Mouse (Mus musculus): ENCODE measurements around the gene Edc3. TPM values are rescaled to one million over a fixed set of nuclear protein-coding genes. Genes with fewer than 3 reads are reported as not detected.

Gene Edc3
- polyA plus RNA-seq, 1 experiment from 2014 or later, result 42.8 TPM

DNA sequence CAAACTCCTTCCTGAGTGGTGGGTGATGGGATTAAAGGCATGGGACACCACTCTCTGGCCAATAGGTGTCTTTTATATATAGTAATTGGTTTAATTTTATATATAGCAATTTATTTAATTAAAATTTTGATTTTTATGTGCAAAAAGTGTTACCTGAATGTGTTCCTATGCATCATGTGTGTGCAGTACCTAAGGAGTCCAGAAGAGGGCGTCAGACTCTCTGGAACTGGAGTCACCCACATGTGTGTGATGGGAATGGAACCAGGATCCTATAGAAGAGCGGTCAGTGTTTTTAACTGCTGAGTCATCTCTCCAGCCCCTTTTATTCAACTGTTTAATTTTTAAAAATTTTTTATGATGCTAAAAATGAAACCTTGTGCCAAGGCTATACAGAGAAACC lies 3.9 kb downstream of the Edc3 start:
- DNase-seq (ENCODE audit: low spot score), result no peak
- peaks cover 14% of the 10 kb centered on the region for H3K4me1 ChIP-seq
- no peaks in the 10 kb centered on the region for H3K27me3 ChIP-seq (ENCODE audit: low read depth, poor library complexity, severe bottlenecking)
- H3K9me3 ChIP-seq (replicated peaks), result no peaks in the 10 kb centered on the region
- H3K27ac ChIP-seq (replicated peaks), result no peak overlapping the region
- no peak overlapping the region for H3K4me3 ChIP-seq
- H3K36me3 ChIP-seq, result peaks cover 63% of the 10 kb centered on the region
- 73% methylated on average over 2 of the region's 2 CpGs for WGBS

GRCm38 (mm10) chr9:57718408-57718807 lies 10.1 kb downstream of the Edc3 start:
- no peak for DNase-seq (ENCODE audit: low spot score)
- Histone ChIP-seq H3K4me1 (no peaks in the 10 kb centered on the region), H3K4me3 (no peak overlapping the region), H3K9me3 (replicated peaks) (no peaks in the 10 kb centered on the region), H3K27me3 (ENCODE audit: low read depth, poor library complexity, severe bottlenecking) (no peaks in the 10 kb centered on the region), H3K27ac (replicated peaks) (no peak overlapping the region), H3K36me3 (peaks cover 92% of the 10 kb centered on the region)
- 91% methylated on average over 7 of the region's 7 CpGs for WGBS

GRCm38 (mm10) chr9:57720736-57721135 lies 12.4 kb downstream of the Edc3 start:
- no peak overlapping the region for H3K4me3 ChIP-seq
- no peaks in the 10 kb centered on the region for H3K27me3 ChIP-seq (ENCODE audit: low read depth, poor library complexity, severe bottlenecking)
- H3K9me3 ChIP-seq (replicated peaks), result no peaks in the 10 kb centered on the region
- H3K4me1 ChIP-seq, result no peaks in the 10 kb centered on the region
- H3K27ac ChIP-seq (replicated peaks), result no peak overlapping the region
- DNase-seq (ENCODE audit: low spot score), result no peak
- peaks cover 79% of the 10 kb centered on the region for H3K36me3 ChIP-seq
- WGBS, result 93% methylated on average over 3 of the region's 3 CpGs

GRCm38 (mm10) chr9:57722371-57722770 lies 14.0 kb downstream of the Edc3 start:
- WGBS, result 87% methylated on average over 1 of the region's 1 CpGs
- DNase-seq (ENCODE audit: low spot score), result no peak
- H3K4me3 ChIP-seq, result no peak overlapping the region
- H3K9me3 ChIP-seq (replicated peaks), result no peaks in the 10 kb centered on the region
- H3K36me3 ChIP-seq, result peaks cover 79% of the 10 kb centered on the region
- H3K4me1 ChIP-seq, result no peaks in the 10 kb centered on the region
- H3K27me3 ChIP-seq (ENCODE audit: low read depth, poor library complexity, severe bottlenecking), result no peaks in the 10 kb centered on the region
- H3K27ac ChIP-seq (replicated peaks), result no peak overlapping the region

- Histone ChIP-seq H3K4me1 (no peaks in the 10 kb centered on the region), H3K36me3 (peaks cover 79% of the 10 kb centered on the region), H3K9me3 (replicated peaks) (no peaks in the 10 kb centered on the region), H3K27me3 (ENCODE audit: low read depth, poor library complexity, severe bottlenecking) (no peaks in the 10 kb centered on the region), H3K4me3 (no peak overlapping the region), H3K27ac (replicated peaks) (no peak overlapping the region)
- DNase-seq (ENCODE audit: low spot score), result no peak
- 83% methylated on average over 5 of the region's 5 CpGs for WGBS
Measured at GRCm38 (mm10) chr9:57723315-57723715, 15.0 kb downstream of the Edc3 start.

DNA sequence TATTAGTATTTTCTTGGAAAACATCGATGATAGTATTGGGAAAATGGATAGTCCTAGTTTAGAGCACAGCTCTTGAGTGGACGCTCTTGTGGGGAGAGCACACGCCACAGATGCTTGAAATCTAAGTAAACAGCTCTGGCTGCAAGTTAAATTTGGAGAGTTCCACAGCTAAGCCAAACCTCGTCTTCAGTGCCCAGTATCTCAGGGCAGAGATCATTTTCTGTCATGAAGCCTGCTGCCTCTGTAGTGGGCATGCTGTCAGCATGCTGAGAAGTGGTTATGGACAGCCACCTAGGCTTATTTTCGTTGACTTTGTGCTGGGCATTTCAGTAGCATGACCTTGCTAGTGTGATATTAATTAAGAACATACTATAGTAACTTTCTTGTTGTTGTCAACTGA lies 15.5 kb downstream of the Edc3 start:
- Histone ChIP-seq H3K9me3 (replicated peaks) (no peaks in the 10 kb centered on the region), H3K36me3 (peaks cover 77% of the 10 kb centered on the region), H3K4me3 (no peak overlapping the region), H3K27ac (replicated peaks) (no peak overlapping the region), H3K27me3 (ENCODE audit: low read depth, poor library complexity, severe bottlenecking) (no peaks in the 10 kb centered on the region), H3K4me1 (no peaks in the 10 kb centered on the region)
- DNase-seq (ENCODE audit: low spot score), result no peak
- 89% methylated on average over 5 of the region's 5 CpGs for WGBS

DNA sequence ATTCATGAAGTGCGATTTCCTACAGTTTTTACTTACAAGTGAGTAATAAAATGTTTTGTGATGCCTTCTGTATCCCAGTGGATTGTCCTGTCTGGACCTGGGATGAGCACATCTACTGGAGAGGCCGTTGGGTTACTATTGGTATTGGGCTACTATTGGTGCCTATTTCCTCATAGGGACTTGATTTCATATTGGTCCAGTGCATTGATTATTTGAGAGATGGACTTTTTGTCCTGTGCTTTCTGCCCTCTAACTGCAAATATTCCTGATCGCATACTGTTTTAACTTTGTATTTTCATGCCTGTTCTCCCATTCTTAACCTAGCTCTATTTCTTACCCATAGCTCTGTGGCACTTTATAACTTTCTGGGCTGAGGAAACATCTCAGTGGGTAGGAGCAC lies 16.4 kb downstream of the Edc3 start:
- H3K36me3 ChIP-seq, result peaks cover 77% of the 10 kb centered on the region
- no peaks in the 10 kb centered on the region for H3K4me1 ChIP-seq
- no peak overlapping the region for H3K27ac ChIP-seq (replicated peaks)
- 94% methylated on average over 3 of the region's 3 CpGs for WGBS
- no peak overlapping the region for H3K4me3 ChIP-seq
- H3K9me3 ChIP-seq (replicated peaks), result no peaks in the 10 kb centered on the region
- no peak for DNase-seq (ENCODE audit: low spot score)
- H3K27me3 ChIP-seq (ENCODE audit: low read depth, poor library complexity, severe bottlenecking), result no peaks in the 10 kb centered on the region

DNA sequence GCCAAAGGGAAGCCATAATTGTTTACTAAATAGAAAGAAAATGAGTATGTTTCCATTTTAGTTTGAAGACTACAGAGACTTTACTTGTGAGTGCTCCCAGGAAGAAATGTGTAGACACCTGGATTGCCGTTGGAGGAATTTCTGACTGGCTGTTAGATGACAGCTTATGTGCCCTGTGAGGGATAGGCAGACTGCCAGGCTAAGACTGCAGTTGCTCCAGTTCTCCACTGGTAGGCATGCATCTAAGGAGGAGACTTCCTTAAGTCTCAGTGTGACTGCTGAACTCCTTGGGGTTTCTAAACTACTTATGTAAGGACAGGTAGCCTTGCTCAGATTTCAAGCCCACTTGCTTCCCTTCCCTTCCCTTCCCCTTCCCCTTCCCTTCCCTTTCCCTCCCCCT lies 20.0 kb downstream of the Edc3 start:
- WGBS, result 100% methylated on average over 1 of the region's 1 CpGs
- no peak for DNase-seq (ENCODE audit: low spot score)
- Histone ChIP-seq H3K27me3 (ENCODE audit: low read depth, poor library complexity, severe bottlenecking) (no peaks in the 10 kb centered on the region), H3K27ac (replicated peaks) (no peak overlapping the region), H3K9me3 (replicated peaks) (no peaks in the 10 kb centered on the region), H3K36me3 (peaks cover 76% of the 10 kb centered on the region), H3K4me1 (no peaks in the 10 kb centered on the region), H3K4me3 (no peak overlapping the region)

GRCm38 (mm10) chr9:57733606-57734005 lies 25.3 kb downstream of the Edc3 start:
- 94% methylated on average over 6 of the region's 6 CpGs for WGBS
- peaks cover 65% of the 10 kb centered on the region for H3K36me3 ChIP-seq
- H3K27ac ChIP-seq (replicated peaks), result no peak overlapping the region

GRCm38 (mm10) chr9:57739863-57740262 lies 31.5 kb downstream of the Edc3 start:
- Histone ChIP-seq H3K9me3 (replicated peaks) (no peaks in the 10 kb centered on the region), H3K27me3 (ENCODE audit: low read depth, poor library complexity, severe bottlenecking) (no peaks in the 10 kb centered on the region), H3K4me1 (no peaks in the 10 kb centered on the region), H3K4me3 (no peak overlapping the region), H3K27ac (replicated peaks) (no peak overlapping the region), H3K36me3 (peaks cover 68% of the 10 kb centered on the region)
- WGBS, result 91% methylated on average over 5 of the region's 5 CpGs
- no peak for DNase-seq (ENCODE audit: low spot score)

More at GRCm38 (mm10) chr9:57733606-57734005, 25.3 kb downstream of the Edc3 start:
- H3K4me1 ChIP-seq, result no peaks in the 10 kb centered on the region
- no peak overlapping the region for H3K4me3 ChIP-seq
- no peaks in the 10 kb centered on the region for H3K9me3 ChIP-seq (replicated peaks)
- H3K27me3 ChIP-seq (ENCODE audit: low read depth, poor library complexity, severe bottlenecking), result no peaks in the 10 kb centered on the region
- no peak for DNase-seq (ENCODE audit: low spot score)

DNA sequence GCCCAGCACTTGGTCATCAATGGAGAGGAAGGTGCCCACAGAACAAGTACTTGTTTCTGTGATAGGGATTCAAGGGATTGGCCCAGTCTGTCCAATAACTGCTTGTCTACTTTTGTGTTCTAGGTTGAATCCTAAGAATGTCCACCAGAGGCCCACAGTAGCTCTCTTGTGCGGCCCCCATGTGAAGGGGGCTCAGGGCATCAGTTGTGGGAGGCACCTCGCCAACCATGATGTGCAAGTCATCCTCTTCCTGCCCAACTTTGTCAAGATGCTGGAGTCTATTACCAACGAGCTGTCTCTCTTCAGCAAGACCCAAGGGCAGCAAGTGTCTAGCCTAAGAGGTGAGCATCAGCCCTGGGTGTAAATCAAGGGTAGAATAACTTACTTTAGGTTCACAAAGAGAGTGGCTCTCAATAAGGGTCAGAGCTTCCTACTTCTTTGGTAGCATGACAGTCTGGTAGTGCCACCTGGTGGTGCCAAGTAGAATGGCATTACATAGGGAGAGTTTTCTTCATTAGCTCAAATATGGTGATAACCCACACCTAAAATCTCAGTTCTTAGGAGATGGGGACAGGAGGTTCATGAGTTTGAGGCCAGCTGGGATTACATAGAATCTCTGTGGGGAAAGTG lies 36.2 kb downstream of the Edc3 start:
- Histone ChIP-seq H3K4me3 (no peak overlapping the region), H3K36me3 (peaks cover 97% of the 10 kb centered on the region), H3K27ac (replicated peaks) (no peak overlapping the region), H3K4me1 (no peaks in the 10 kb centered on the region), H3K9me3 (replicated peaks) (no peaks in the 10 kb centered on the region), H3K27me3 (ENCODE audit: low read depth, poor library complexity, severe bottlenecking) (no peaks in the 10 kb centered on the region)
- DNase-seq (ENCODE audit: low spot score), result no peak
- 79% methylated on average over 3 of the region's 3 CpGs for WGBS

DNA sequence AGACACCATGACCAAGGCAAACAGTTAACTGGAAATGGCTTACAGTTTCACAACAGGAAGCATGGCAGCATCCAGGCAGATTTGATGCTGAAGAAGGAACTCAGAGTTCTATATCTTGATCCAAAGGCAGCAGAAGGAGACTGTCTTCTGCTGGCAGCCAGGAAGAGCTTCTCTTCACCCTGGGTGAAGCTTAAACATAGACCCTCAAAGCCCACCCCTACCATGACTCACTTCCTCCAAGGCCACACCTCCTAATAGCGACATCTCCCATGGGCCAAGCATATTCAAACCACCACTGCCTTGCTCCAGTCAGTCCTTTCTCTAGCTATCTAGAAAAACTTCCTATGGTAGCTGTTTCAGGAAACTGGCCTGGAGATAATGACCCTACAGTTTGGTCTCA lies 38.7 kb downstream of the Edc3 start:
- WGBS, result 83% methylated on average over 1 of the region's 1 CpGs
- peaks cover 97% of the 10 kb centered on the region for H3K36me3 ChIP-seq
- no peaks in the 10 kb centered on the region for H3K9me3 ChIP-seq (replicated peaks)
- no peaks in the 10 kb centered on the region for H3K27me3 ChIP-seq (ENCODE audit: low read depth, poor library complexity, severe bottlenecking)
- DNase-seq (ENCODE audit: low spot score), result no peak
- H3K4me3 ChIP-seq, result no peak overlapping the region
- H3K4me1 ChIP-seq, result no peaks in the 10 kb centered on the region
- no peak overlapping the region for H3K27ac ChIP-seq (replicated peaks)

DNA sequence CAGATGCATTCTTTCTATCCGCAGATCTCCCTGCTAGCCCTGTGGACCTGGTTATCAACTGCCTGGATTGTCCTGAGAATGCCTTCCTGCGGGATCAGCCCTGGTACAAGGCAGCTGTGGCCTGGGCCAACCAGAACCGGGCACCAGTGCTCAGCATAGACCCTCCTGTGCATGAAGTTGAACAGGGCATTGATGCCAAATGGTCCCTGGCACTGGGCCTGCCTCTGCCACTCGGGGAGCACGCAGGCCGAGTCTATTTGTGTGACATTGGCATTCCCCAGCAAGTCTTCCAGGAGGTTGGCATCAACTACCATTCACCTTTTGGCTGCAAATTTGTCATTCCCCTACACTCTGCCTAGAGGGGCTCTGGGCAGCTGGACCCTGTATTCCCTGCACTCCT lies 39.8 kb downstream of the Edc3 start:
- H3K36me3 ChIP-seq, result peaks cover 97% of the 10 kb centered on the region
- WGBS, result 91% methylated on average over 6 of the region's 6 CpGs

DNA sequence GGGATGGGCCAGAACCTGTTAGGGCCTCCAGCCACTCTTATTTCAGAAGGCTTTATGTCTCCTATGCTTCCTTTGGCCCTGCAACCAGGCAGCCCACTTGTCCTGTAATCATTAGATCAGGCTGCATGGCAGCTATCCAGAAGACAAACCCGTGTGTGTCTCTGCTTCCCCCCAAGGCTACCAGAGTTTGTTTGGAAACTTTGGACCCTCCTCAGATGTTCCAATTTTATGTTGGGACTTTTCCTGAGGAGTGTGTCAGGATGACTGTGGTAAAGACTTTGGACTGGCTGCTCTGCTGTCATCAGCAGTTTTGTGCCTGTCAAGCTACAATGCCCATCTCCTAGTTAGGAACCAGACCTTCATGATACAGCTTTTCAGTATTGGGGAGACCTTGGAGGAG lies 40.5 kb downstream of the Edc3 start:
- DNase-seq (ENCODE audit: low spot score), result no peak
- peaks cover 98% of the 10 kb centered on the region for H3K36me3 ChIP-seq
- no peaks in the 10 kb centered on the region for H3K9me3 ChIP-seq (replicated peaks)
- no peaks in the 10 kb centered on the region for H3K27me3 ChIP-seq (ENCODE audit: low read depth, poor library complexity, severe bottlenecking)
- H3K4me3 ChIP-seq, result no peak overlapping the region
- no peaks in the 10 kb centered on the region for H3K4me1 ChIP-seq
- H3K27ac ChIP-seq (replicated peaks), result no peak overlapping the region
- 90% methylated on average over 1 of the region's 1 CpGs for WGBS

More for the DNA sequence above, 39.8 kb downstream of the Edc3 start:
- no peak for DNase-seq (ENCODE audit: low spot score)
- H3K9me3 ChIP-seq (replicated peaks), result no peaks in the 10 kb centered on the region
- H3K4me3 ChIP-seq, result no peak overlapping the region
- H3K27ac ChIP-seq (replicated peaks), result no peak overlapping the region
- no peaks in the 10 kb centered on the region for H3K27me3 ChIP-seq (ENCODE audit: low read depth, poor library complexity, severe bottlenecking)
- H3K4me1 ChIP-seq, result no peaks in the 10 kb centered on the region
